23 mouse cellular contexts compared by ENCODE assay signal in genomic region chr5:140280205-140280604, GRCm38 (mm10). TPM values are rescaled to one million over a fixed set of nuclear protein-coding genes. Genes with fewer than 3 reads are reported as not detected.
DNase-seq lines count a peak whose midpoint lies in the region; ATAC-seq lines count a peak whose summit lies in the region.
"Had no signal": no experiment of that assay in that cellular context is flagged by ENCODE, and none has a peak within 500 bp of the region (broad histone marks: within the 10 kb centered on the region; RNA-seq: fewer than 3 reads in every experiment).

No protein-coding gene starts in this region.

- H3K27ac ChIP-seq in forebrain, embryonic 13.5 days = 0 out of 2 replicates have a peak overlapping the region, but pooled peaks have one; percentile 26
- no peak overlapping the region for H3K27ac ChIP-seq in forebrain, embryonic 12.5 days
- peak overlapping the region; percentile 32; the same call in 1 of the 2 replicates for H3K27ac ChIP-seq in hindbrain, embryonic 14.5 days
- H3K27ac ChIP-seq in hindbrain, embryonic 16.5 days (ENCODE audit: low read depth, low read length) = no peak overlapping the region
- H3K27ac ChIP-seq in neural tube, embryonic 13.5 days (replicated peaks) = peak overlapping the region; percentile 23; the same call in 1 of the 2 replicates
- H3K27ac ChIP-seq in neural tube, embryonic 15.5 days (replicated peaks) = no peak overlapping the region
- no peak overlapping the region for H3K27ac ChIP-seq in heart, embryonic 10.5 days
- H3K27ac ChIP-seq: embryonic facial prominence, embryonic 15.5 days; forebrain, embryonic 10.5 days; hindbrain, embryonic 10.5 days had no signal

- H3K4me2 ChIP-seq in forebrain, embryonic 13.5 days = no peak overlapping the region
- no peak overlapping the region for H3K4me2 ChIP-seq in forebrain, embryonic 12.5 days
- no peak overlapping the region for H3K4me2 ChIP-seq in hindbrain, embryonic 14.5 days (replicated peaks)
- H3K4me2 ChIP-seq in hindbrain, embryonic 16.5 days (ENCODE audit: low read length) = no peak overlapping the region
- H3K4me2 ChIP-seq in neural tube, embryonic 13.5 days = no peak overlapping the region
- no peak overlapping the region for H3K4me2 ChIP-seq in neural tube, embryonic 15.5 days
- H3K4me2 ChIP-seq: embryonic facial prominence, embryonic 15.5 days; heart, embryonic 12.5 days had no signal

- 57% methylated on average over 9 of the region's 9 CpGs for WGBS in forebrain, embryonic 13.5 days
- 60% methylated on average over 9 of the region's 9 CpGs for WGBS in forebrain, embryonic 12.5 days
- WGBS in hindbrain, embryonic 14.5 days = 54% methylated on average over 9 of the region's 9 CpGs
- WGBS in hindbrain, embryonic 16.5 days = 61% methylated on average over 9 of the region's 9 CpGs
- WGBS in neural tube, embryonic 13.5 days = 48% methylated on average over 9 of the region's 9 CpGs
- WGBS in neural tube, embryonic 15.5 days = 45% methylated on average over 9 of the region's 9 CpGs
- 90% methylated on average over 9 of the region's 9 CpGs for WGBS in heart, embryonic 10.5 days

- H3K9ac ChIP-seq in forebrain, embryonic 13.5 days = no peak overlapping the region
- no peak overlapping the region for H3K9ac ChIP-seq in forebrain, embryonic 12.5 days
- H3K9ac ChIP-seq in hindbrain, embryonic 14.5 days = no peak overlapping the region
- H3K9ac ChIP-seq in hindbrain, embryonic 16.5 days (ENCODE audit: low read depth, low read length) = no peak overlapping the region
- H3K9ac ChIP-seq in neural tube, embryonic 13.5 days = no peak overlapping the region
- H3K9ac ChIP-seq in neural tube, embryonic 15.5 days (replicated peaks) = no peak overlapping the region
- H3K9ac ChIP-seq: embryonic facial prominence, embryonic 15.5 days; heart, embryonic 12.5 days had no signal

- no peak for DNase-seq in hindbrain, embryonic 14.5 days (ENCODE audit: low spot score)
- no peak for DNase-seq in heart, embryonic 10.5 days (ENCODE audit: low spot score)
- DNase-seq: adrenal gland, adult 8-10 months; adrenal gland, postnatal 36 days; B cell, adult 2 months; cerebellum, adult 11 months; cerebellum, adult 8-10 months; cerebellum, postnatal 14 days; embryo, embryonic 11 days; gastrocnemius, postnatal 10 days; heart, adult 18-20 months had no signal

- peaks cover 15% of the 10 kb centered on the region for H3K36me3 ChIP-seq in forebrain, embryonic 13.5 days (ENCODE audit: poor library complexity, severe bottlenecking)
- peaks cover 31% of the 10 kb centered on the region for H3K36me3 ChIP-seq in forebrain, embryonic 12.5 days (replicated peaks)
- H3K36me3 ChIP-seq in hindbrain, embryonic 14.5 days (replicated peaks; ENCODE audit: control insufficient read depth, insufficient read depth) = peaks cover 15% of the 10 kb centered on the region; the same call in 1 of the 2 replicates
- no peaks in the 10 kb centered on the region for H3K36me3 ChIP-seq in hindbrain, embryonic 16.5 days (ENCODE audit: control insufficient read depth, insufficient read depth, low read length)
- H3K36me3 ChIP-seq in neural tube, embryonic 13.5 days = peaks cover 4% of the 10 kb centered on the region; the same call in 1 of the 2 replicates
- H3K36me3 ChIP-seq in neural tube, embryonic 15.5 days = no peaks in the 10 kb centered on the region
- peaks cover 44% of the 10 kb centered on the region for H3K36me3 ChIP-seq in heart, embryonic 10.5 days

- H3K4me3 ChIP-seq in forebrain, embryonic 13.5 days = no peak overlapping the region
- H3K4me3 ChIP-seq in forebrain, embryonic 12.5 days (replicated peaks) = no peak overlapping the region
- H3K4me3 ChIP-seq in hindbrain, embryonic 14.5 days (replicated peaks; ENCODE audit: low read length) = no peak overlapping the region
- no peak overlapping the region for H3K4me3 ChIP-seq in hindbrain, embryonic 16.5 days (ENCODE audit: low read length)
- H3K4me3 ChIP-seq in neural tube, embryonic 13.5 days = no peak overlapping the region
- no peak overlapping the region for H3K4me3 ChIP-seq in neural tube, embryonic 15.5 days (replicated peaks)
- no peak overlapping the region for H3K4me3 ChIP-seq in heart, embryonic 10.5 days
- H3K4me3 ChIP-seq: embryonic facial prominence, embryonic 15.5 days; erythroblast, embryonic 14.5 days; forebrain, embryonic 10.5 days; heart, embryonic 12.5 days; hindbrain, embryonic 10.5 days had no signal

- peaks cover 16% of the 10 kb centered on the region; the same call in 1 of the 2 replicates for H3K4me1 ChIP-seq in forebrain, embryonic 13.5 days
- H3K4me1 ChIP-seq in forebrain, embryonic 12.5 days = peaks cover 7% of the 10 kb centered on the region; the same call in 1 of the 2 replicates
- peaks cover 11% of the 10 kb centered on the region; the same call in 1 of the 2 replicates for H3K4me1 ChIP-seq in hindbrain, embryonic 14.5 days (replicated peaks; ENCODE audit: control insufficient read depth, insufficient read depth, low read length)
- H3K4me1 ChIP-seq in hindbrain, embryonic 16.5 days (ENCODE audit: control insufficient read depth, insufficient read depth, low read depth, low read length) = peaks cover 4% of the 10 kb centered on the region; the same call in 1 of the 2 replicates
- peaks cover 18% of the 10 kb centered on the region; the same call in 1 of the 2 replicates for H3K4me1 ChIP-seq in neural tube, embryonic 13.5 days (replicated peaks)
- H3K4me1 ChIP-seq in neural tube, embryonic 15.5 days = peaks cover 16% of the 10 kb centered on the region
- H3K4me1 ChIP-seq in heart, embryonic 10.5 days = no peaks in the 10 kb centered on the region
- H3K4me1 ChIP-seq: forebrain, embryonic 10.5 days; heart, embryonic 12.5 days; hindbrain, embryonic 10.5 days had no signal

- H3K27me3 ChIP-seq in forebrain, embryonic 13.5 days = no peaks in the 10 kb centered on the region
- H3K27me3 ChIP-seq in forebrain, embryonic 12.5 days = no peaks in the 10 kb centered on the region
- H3K27me3 ChIP-seq in hindbrain, embryonic 14.5 days (ENCODE audit: control insufficient read depth, insufficient read depth, low read length) = no peaks in the 10 kb centered on the region
- H3K27me3 ChIP-seq in hindbrain, embryonic 16.5 days (replicated peaks; ENCODE audit: control insufficient read depth, insufficient read depth, low read length) = no peaks in the 10 kb centered on the region
- H3K27me3 ChIP-seq in neural tube, embryonic 13.5 days = no peaks in the 10 kb centered on the region
- no peaks in the 10 kb centered on the region for H3K27me3 ChIP-seq in neural tube, embryonic 15.5 days (replicated peaks)
- 0 out of 2 replicates have a peak, but pooled peaks cover 6% of the 10 kb centered on the region for H3K27me3 ChIP-seq in heart, embryonic 10.5 days (ENCODE audit: insufficient read depth, poor library complexity, severe bottlenecking)
- H3K27me3 ChIP-seq: embryonic facial prominence, embryonic 15.5 days; heart, embryonic 12.5 days had no signal

- ATAC-seq in forebrain, embryonic 13.5 days = no peak
- no peak for ATAC-seq in forebrain, embryonic 12.5 days (ENCODE audit: low FRiP score)
- no peak for ATAC-seq in hindbrain, embryonic 14.5 days (ENCODE audit: low FRiP score)
- ATAC-seq in hindbrain, embryonic 16.5 days = no peak
- ATAC-seq in neural tube, embryonic 13.5 days (ENCODE audit: low read depth) = no peak
- ATAC-seq in neural tube, embryonic 15.5 days (ENCODE audit: low FRiP score) = no peak
- ATAC-seq: CD4-positive, CD25-positive, alpha-beta regulatory T cell, adult 4 months had no signal

- no peaks in the 10 kb centered on the region for H3K9me3 ChIP-seq in forebrain, embryonic 13.5 days (replicated peaks)
- H3K9me3 ChIP-seq in forebrain, embryonic 12.5 days = no peaks in the 10 kb centered on the region
- no peaks in the 10 kb centered on the region for H3K9me3 ChIP-seq in hindbrain, embryonic 14.5 days (ENCODE audit: control insufficient read depth, low read length)
- no peaks in the 10 kb centered on the region for H3K9me3 ChIP-seq in hindbrain, embryonic 16.5 days (ENCODE audit: control insufficient read depth, low read length)
- no peaks in the 10 kb centered on the region for H3K9me3 ChIP-seq in neural tube, embryonic 13.5 days
- H3K9me3 ChIP-seq in neural tube, embryonic 15.5 days (replicated peaks) = no peaks in the 10 kb centered on the region
- no peaks in the 10 kb centered on the region for H3K9me3 ChIP-seq in heart, embryonic 10.5 days
- H3K9me3 ChIP-seq: embryonic facial prominence, embryonic 15.5 days; forebrain, embryonic 10.5 days; G1E; heart, embryonic 12.5 days; hindbrain, embryonic 10.5 days had no signal

RNA-seq across cellular contexts. Expression of gene Mad1l1, which starts 41.1 kb away (rescaled TPM):
- polyA plus RNA-seq in forebrain, embryonic 13.5 days (2015; fragmentation: Nextera tagmentation; extraction: Ambion mirVana) = 43.1 and 44.5 TPM in 2 replicates
- polyA plus RNA-seq in forebrain, embryonic 12.5 days (2016; fragmentation: Nextera tagmentation; extraction: Ambion mirVana) = 46.4 and 49.7 TPM in 2 replicates
- polyA plus RNA-seq in hindbrain, embryonic 14.5 days (2014; fragmentation: Nextera tagmentation; extraction: Ambion mirVana) = 28.3 and 28.8 TPM in 2 replicates
- 32.2 and 32.5 TPM in 2 replicates for polyA plus RNA-seq in hindbrain, embryonic 16.5 days (2015; fragmentation: Nextera tagmentation; extraction: Ambion mirVana)
- 31.8 and 35.4 TPM in 2 replicates for polyA plus RNA-seq in neural tube, embryonic 13.5 days (2015; fragmentation: Nextera tagmentation; extraction: Ambion mirVana)
- 29.6 and 34.3 TPM in 2 replicates for polyA plus RNA-seq in neural tube, embryonic 15.5 days (2015; fragmentation: Nextera tagmentation; extraction: Ambion mirVana)
- polyA plus RNA-seq in heart, embryonic 10.5 days (2016; fragmentation: Nextera tagmentation; extraction: Ambion mirVana) = 34.4 and 43.5 TPM in 2 replicates

RNA-seq across cellular contexts. Expression of gene Nudt1, which starts 41.3 kb away (rescaled TPM):
- polyA plus RNA-seq in forebrain, embryonic 13.5 days (2015; fragmentation: Nextera tagmentation; extraction: Ambion mirVana) = 35.7 and 37.8 TPM in 2 replicates
- 36.2 and 41.7 TPM in 2 replicates for polyA plus RNA-seq in forebrain, embryonic 12.5 days (2016; fragmentation: Nextera tagmentation; extraction: Ambion mirVana)
- polyA plus RNA-seq in hindbrain, embryonic 14.5 days (2014; fragmentation: Nextera tagmentation; extraction: Ambion mirVana) = 19.2 and 26.5 TPM in 2 replicates
- 21.5 and 27.0 TPM in 2 replicates for polyA plus RNA-seq in hindbrain, embryonic 16.5 days (2015; fragmentation: Nextera tagmentation; extraction: Ambion mirVana)
- polyA plus RNA-seq in neural tube, embryonic 13.5 days (2015; fragmentation: Nextera tagmentation; extraction: Ambion mirVana) = 33.5 and 34.3 TPM in 2 replicates
- polyA plus RNA-seq in neural tube, embryonic 15.5 days (2015; fragmentation: Nextera tagmentation; extraction: Ambion mirVana) = 29.3 and 35.7 TPM in 2 replicates
- polyA plus RNA-seq in heart, embryonic 10.5 days (2016; fragmentation: Nextera tagmentation; extraction: Ambion mirVana) = 39.2 and 50.4 TPM in 2 replicates

RNA-seq across cellular contexts. Expression of gene Mrm2, which starts 51.5 kb away (rescaled TPM):
- 20.8 and 21.8 TPM in 2 replicates for polyA plus RNA-seq in forebrain, embryonic 13.5 days (2015; fragmentation: Nextera tagmentation; extraction: Ambion mirVana)
- polyA plus RNA-seq in forebrain, embryonic 12.5 days (2016; fragmentation: Nextera tagmentation; extraction: Ambion mirVana) = 18.5 and 19.6 TPM in 2 replicates
- polyA plus RNA-seq in hindbrain, embryonic 14.5 days (2014; fragmentation: Nextera tagmentation; extraction: Ambion mirVana) = 21.3 and 24.3 TPM in 2 replicates
- 22.5 and 23.3 TPM in 2 replicates for polyA plus RNA-seq in hindbrain, embryonic 16.5 days (2015; fragmentation: Nextera tagmentation; extraction: Ambion mirVana)
- 16.7 and 18.8 TPM in 2 replicates for polyA plus RNA-seq in neural tube, embryonic 13.5 days (2015; fragmentation: Nextera tagmentation; extraction: Ambion mirVana)
- 20.8 and 22.3 TPM in 2 replicates for polyA plus RNA-seq in neural tube, embryonic 15.5 days (2015; fragmentation: Nextera tagmentation; extraction: Ambion mirVana)
- 15.4 and 18.8 TPM in 2 replicates for polyA plus RNA-seq in heart, embryonic 10.5 days (2016; fragmentation: Nextera tagmentation; extraction: Ambion mirVana)

Comparison
In these comparisons a context has a peak if more than half of its experiments do, and no peak if none do; other contexts are left out.
1. H3K27ac ChIP-seq: peak in forebrain, embryonic 13.5 days (single experiment), hindbrain, embryonic 14.5 days (single experiment) and neural tube, embryonic 13.5 days (single experiment); none in forebrain, embryonic 12.5 days (single experiment), hindbrain, embryonic 16.5 days (single experiment), neural tube, embryonic 15.5 days (single experiment) and heart, embryonic 10.5 days (single experiment).